Mouse (Mus musculus) adrenal gland (tissue): ENCODE data around the gene Shbg.

ENCODE experiments used
- intact Hi-C: fragments of 180-260 bp; cut with DNase I; formaldehyde crosslinking; loops from one replicate; pipeline ENCODE4 v1.15.1; 2025

Shbg gene

GRCm38 (mm10) chr11:69603516-69603915 lies 14.2 kb downstream of the Shbg start:
- intact Hi-C loops, result no loop called here

GRCm38 (mm10) chr11:69601768-69602167 lies 15.9 kb downstream of the Shbg start:
- intact Hi-C loops, result no loop called here

DNA sequence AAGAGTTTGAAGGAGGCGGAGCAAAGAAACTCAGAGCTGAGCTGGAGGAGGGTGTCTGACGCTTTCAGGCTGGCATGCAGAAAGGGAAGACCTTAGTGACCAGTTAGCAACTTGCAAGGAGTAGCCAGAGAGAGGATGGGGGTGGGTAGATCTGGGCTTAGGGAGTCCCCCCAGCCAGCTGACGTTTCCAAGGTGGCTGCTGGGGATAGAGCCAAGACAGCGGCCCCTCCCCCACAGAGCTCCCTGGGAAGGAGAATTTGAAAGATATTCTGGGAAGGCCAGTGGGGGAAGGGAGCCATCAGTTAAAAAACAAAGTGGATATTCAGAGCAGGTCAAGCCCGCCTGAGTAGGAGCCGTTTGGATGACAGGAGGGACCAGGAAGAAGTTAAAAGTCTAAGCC lies 17.6 kb downstream of the Shbg start:
- intact Hi-C loops, result no loop called here

GRCm38 (mm10) chr11:69599436-69599835 lies 18.3 kb downstream of the Shbg start:
- intact Hi-C loops, result no loop called here

DNA sequence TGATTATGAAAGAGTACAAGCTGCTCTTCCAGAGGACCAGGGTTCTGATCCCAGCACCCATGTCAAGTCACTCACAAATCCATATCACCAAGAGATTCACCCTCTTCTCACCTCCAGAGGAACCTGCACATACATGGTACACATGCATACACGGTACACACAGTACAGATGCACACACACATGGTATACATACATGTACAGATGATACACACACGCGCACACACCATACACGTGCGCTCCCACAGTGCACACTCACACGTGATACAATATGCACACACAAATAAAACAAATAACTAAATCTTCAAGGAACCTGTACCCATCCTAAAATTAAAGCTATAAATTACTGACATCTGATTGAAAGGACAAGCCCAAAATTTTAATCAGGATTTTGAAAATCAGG lies 22.9 kb downstream of the Shbg start:
- intact Hi-C loops, result no loop called here

DNA sequence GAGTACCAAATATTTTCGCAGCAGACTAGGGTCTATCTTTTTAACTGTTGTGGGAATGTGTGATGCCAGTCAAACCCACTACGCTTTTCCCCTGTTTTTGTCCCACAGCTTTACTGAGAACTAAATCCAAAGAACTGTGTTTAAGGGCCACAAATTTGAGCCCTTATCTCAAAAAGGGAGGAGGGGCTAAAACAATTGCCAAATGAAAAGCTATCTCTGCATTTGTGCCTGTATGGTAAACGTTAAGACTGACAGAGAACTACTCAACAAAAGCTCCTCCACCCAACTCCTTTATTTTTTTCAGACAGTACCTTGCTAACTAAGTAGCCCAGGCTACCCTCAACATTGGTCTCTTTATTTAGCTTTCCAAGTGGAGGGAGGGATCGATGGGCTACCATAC lies 24.9 kb downstream of the Shbg start:
- intact Hi-C loops, result no loop called here

DNA sequence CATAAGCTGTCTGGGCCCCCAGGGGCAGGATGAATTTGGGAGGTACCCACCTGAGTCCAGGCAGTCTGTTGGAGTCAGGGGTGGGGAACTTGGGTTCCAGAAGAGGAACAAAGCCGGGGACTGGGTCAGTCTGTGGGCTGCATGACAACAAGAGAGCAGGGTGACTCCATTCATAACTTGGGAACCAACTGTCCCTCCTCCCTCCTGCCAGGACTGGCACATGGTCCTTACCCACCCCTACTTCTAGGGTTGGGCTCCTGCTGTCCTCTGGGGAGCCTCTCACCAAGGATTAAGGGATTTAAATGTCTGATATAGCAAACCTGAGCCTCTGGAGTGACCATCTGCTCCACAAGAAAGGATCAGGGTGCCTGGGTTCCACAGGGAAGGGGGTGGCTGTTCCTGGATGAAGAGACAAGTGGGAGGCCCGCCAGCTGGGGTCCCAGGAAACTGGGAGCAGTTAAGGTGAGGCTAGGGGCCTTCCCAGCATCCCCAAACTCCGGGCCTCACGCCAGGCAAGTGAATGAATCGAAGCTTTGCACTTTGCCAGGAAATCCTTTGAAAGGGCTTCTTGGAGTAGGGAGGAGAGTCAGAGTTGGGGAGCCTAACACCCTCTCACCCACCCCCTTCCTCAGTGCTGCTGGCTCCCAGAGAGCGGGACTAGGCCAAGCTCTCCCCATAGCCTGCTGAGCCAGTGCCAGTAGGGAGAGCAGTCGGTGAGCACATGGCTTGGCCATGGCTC lies 25.6 kb downstream of the Shbg start:
- intact Hi-C loops, result no loop called here

DNA sequence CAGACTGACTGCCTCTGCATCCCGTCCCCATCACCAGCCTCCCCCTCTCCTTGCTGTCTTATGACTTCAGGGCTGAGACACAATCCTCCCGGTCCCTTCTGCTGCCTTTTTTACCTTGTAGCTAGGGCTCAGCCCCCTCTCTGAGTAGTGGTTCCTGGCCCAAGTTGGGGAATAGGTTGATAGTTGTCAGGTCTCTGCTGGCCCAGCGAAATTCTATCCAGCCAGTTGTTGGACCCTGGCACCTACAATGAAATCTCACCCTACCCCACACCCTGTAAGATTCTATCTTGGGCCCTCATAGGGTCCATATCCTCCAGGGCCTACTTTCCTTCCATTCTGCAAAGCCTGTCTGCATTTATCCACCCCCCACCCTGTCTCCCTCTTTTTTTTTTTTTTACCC lies 26.3 kb downstream of the Shbg start:
- intact Hi-C loops, result no loop called here

DNA sequence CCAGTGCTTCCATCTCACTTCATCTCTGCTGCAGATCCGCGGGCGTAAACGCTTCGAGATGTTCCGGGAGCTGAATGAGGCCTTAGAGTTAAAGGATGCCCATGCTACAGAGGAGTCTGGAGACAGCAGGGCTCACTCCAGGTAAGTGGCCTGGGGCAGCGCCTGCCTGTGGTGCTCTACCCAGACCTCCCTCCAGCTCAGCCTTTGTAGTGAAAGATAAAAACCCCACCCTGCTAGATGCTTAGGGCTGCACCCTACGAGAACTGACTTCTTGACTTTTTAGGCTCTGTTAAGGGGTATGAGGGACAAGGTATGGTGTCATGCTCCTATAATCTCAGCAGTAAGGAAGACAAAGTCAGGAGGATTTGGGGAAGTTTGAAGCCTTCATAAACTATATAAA lies 27.1 kb downstream of the Shbg start:
- intact Hi-C loops, result no loop called here

GRCm38 (mm10) chr11:69589207-69589834 lies 28.4 kb downstream of the Shbg start:
- intact Hi-C loops, result no loop called here

GRCm38 (mm10) chr11:69585718-69586325 lies 31.9 kb downstream of the Shbg start:
- intact Hi-C loops, result no loop called here

GRCm38 (mm10) chr11:69584937-69585336 lies 32.8 kb downstream of the Shbg start:
- intact Hi-C loops, result no loop called here

DNA sequence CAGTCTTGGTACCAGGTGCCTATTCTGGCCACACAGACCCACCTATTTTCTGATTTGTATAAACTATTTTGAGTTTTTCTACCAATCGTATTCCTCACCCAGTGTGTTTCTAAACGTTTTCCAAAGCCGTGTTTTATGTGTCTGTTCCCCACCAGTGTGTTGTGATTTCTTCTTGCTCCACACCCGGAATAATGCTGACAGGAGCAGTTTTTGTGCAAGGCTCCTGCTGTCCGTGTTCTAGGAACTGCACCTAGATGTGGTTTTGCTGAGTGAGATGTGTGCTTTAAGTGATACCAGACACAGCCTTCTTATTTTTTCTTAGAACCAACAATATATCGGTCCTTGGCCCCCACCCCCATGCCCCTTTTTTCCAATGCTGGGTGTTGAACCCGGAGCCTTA lies 33.7 kb downstream of the Shbg start:
- intact Hi-C loops, result no loop called here

DNA sequence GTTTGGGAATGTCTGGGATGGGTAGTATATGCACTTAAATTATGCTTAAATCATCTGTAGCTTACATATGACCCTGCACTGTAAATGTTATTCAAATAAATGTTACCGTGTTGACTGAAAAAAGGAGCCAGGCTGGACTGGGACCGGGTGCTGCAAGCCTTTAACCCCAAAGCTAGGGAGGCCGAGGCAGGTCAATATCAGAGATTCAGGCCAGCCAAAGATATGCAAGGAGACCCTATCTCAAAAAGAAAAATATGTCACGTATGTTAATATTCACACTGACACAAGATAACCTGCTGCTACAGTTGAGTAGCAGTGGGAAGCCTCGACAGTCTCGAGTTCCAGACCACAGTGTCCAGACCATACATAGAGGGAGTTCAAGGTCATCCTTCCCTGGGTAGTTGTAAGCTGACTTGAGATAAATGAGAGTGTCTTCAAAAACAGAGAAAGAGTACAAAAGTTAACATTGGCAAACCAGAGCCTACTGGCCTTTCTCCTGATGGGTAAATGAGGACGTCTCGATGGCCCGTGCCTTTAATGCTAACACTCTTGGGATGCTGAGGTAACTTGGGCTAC lies 35.4 kb downstream of the Shbg start:
- intact Hi-C loops, result no loop called here

DNA sequence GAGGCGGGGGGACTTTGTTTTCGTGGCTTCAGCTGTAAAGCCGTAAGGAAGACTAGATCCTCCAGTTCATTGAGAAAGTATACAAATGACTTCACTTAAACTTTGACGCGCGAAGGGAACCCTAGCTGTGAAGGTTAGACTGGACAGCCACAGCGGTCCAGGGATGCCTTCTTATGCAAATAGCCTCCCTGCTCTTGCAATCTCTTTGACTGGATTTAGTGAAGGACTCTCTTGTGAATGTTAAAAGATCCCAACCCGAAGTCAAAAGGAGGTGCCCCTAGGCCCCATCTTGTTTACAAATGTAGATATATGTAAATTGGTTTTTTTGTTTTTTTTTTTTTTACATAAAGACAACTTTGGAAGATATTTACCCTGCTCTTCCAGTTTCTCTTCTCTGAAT lies 35.9 kb downstream of the Shbg start:
- intact Hi-C loops, result no loop called here

- intact Hi-C loops, result no loop called here
Measured at GRCm38 (mm10) chr11:69581147-69581688, 36.5 kb downstream of the Shbg start.

DNA sequence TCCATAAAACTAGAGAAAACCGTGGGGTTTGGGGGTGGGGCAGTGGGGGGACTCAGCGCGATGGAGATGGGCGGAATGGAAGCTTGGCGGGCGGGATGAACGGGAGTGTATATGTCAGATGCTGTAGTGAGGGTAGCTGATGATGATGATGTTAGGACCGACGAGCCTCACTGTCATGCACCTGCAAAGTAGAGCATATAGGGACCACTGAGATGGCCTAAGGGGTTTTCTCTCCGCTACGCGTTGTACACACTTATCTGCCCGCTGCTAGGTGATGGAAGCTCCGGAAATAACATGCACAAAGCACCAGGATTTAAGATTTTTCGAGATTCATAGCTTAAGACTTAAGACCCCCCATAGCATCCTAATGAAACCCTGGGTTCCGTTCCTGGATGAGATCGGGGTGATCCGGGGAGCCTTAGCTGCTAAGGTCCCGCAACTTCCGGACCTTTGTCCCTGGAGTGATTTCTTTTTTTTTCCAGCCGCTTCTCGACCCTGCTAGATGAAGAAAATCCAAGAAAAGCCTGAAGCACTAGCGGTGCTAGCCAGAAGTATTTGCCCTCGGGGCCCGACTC lies 37.0 kb downstream of the Shbg start:
- intact Hi-C loops, result loop anchor here (1.0 kb wide), 1 partner anchor 34 kb away; no protein-coding TSS in a partner anchor

DNA sequence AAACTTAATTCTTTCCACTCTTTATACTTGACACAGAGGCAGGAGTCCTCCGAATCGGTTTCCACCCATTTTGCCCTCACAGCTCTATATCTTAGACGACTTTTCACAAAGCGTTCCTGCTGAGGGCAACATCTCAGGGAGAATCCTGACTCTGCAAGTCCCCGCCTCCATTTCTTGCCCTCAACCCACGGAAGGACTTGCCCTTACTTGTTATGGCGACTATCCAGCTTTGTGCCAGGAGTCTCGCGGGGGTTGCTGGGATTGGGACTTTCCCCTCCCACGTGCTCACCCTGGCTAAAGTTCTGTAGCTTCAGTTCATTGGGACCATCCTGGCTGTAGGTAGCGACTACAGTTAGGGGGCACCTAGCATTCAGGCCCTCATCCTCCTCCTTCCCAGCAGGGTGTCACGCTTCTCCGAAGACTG lies 37.6 kb downstream of the Shbg start, which contains the start of the genes Wrap53 and Trp53:
Wrap53 (minus strand) TSS at position 165 of the 424 bp plus-strand sequence.
Trp53 (plus strand) TSS at position 269 of the 424 bp plus-strand sequence.
- intact Hi-C loops, result loop anchor here (1.0 kb wide), 1 partner anchor 34 kb away; no protein-coding TSS in a partner anchor

DNA sequence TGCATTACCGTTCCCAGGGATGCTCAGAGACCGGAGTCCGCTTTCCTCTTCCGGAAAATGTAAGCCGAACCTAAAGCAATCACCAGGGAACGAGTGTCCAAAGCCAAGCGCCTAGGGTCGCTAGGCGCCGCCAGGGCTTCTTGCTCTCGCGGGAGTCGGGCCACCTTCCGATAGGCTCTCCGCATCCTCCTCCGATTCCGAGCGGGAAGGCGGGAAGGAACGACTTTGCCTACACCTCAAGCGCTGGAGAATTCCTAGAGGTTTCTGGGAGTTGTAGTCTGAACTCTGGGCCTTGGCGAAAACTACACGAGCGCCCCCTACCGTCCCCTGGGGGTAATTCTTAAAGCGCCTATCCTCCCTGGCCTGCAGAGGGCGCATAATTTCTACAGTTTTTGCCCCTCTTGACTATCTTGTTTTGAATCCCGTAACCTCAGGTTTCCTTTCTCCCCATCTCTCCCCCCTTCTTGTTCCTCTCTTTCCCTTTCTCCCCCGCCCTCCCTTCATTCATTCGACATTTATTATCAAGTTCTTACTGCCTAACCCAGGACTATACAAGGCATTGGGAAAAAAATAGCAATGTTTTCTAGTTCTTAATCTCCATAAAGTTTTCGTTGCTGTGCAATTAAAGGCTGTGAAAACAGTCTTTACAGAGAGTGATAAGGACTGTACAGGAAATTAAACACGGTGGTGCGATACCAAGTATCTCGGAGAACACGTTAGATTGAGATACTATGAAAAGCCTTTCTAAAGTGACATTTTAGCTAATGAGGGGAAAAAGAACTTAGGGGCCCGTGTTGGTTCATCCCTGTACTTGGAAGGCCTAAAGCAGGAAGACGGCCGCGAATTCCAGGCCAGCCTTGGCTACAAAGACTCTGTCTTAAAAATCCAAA lies 38.3 kb downstream of the Shbg start:
- intact Hi-C loops, result loop anchor here (1.0 kb wide), 2 partner anchors 32 to 35 kb away; no protein-coding TSS in a partner anchor

DNA sequence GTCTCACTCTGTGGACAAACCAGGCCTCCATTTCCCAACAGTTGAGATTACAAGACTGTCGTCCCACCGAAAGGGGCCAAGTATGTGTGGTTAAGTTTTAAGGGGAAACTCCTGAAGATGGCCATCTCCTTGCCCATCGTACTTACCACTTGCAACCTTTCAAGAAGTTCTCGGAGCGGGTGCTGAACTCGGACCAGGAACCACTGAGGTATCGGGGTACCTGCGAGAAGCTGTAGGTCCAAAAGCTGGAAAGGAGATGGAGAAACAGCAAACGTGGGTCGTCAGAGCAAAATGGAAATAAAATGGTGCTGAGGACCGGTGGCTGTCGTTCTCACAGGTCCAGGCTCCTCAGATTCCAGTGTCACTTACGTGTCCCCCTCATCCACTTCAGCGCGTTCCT lies 39.4 kb downstream of the Shbg start:
- intact Hi-C loops, result no loop called here
